Mouse (Mus musculus) layer of hippocampus, postnatal 36 days (tissue): Measurements from ENCODE around the gene Cnr2. TPM values are rescaled to one million over a fixed set of nuclear protein-coding genes. Genes with fewer than 3 reads are reported as not detected.

ENCODE experiments used
- DNase-seq, 2 experiments: peaks; one replicate each; pipeline ENCODE4 v3.0.0; 2022
- total RNA-seq, 2 experiments: library from RNA; stranded (reverse); gene quantifications; 2 replicates each; pipeline ENCODE4 v1.2.3; 2021

The Cnr2 gene
- total RNA-seq, result under 1 TPM in 1 of 2 experiments, not detected in 1; 0.15 TPM

GRCm38 (mm10) chr4:135895071-135895571 is at the start of gene Cnr2:
Gene Cnr2, plus strand, starts transcription at chr4:135895394.
- no peak for DNase-seq

GRCm38 (mm10) chr4:135847581-135847980 is 47.6 kb upstream of the Cnr2 start:
- no peak for DNase-seq

GRCm38 (mm10) chr4:135850411-135851095 is 44.6 kb upstream of the Cnr2 start:
- peak; percentile 72 to 77 for DNase-seq

GRCm38 (mm10) chr4:135851942-135852341 is 43.3 kb upstream of the Cnr2 start:
- no peak for DNase-seq

GRCm38 (mm10) chr4:135853987-135854546 is 41.1 kb upstream of the Cnr2 start:
- peak; percentile 51 to 58 for DNase-seq

- DNase-seq, result no peak
Measured at GRCm38 (mm10) chr4:135854630-135855029, 40.6 kb upstream of the Cnr2 start.

GRCm38 (mm10) chr4:135855080-135855479 is 40.1 kb upstream of the Cnr2 start:
- DNase-seq, result no peak

GRCm38 (mm10) chr4:135855536-135856222 is 39.5 kb upstream of the Cnr2 start, which contains the start of gene Srsf10:
Gene Srsf10, plus strand, starts transcription at chr4:135855747.
- peak; percentile 92 to 94 for DNase-seq

- DNase-seq, result peak; percentile 50 to 55
Measured at GRCm38 (mm10) chr4:135856223-135857091, 38.7 kb upstream of the Cnr2 start.

GRCm38 (mm10) chr4:135857597-135858186 is 37.5 kb upstream of the Cnr2 start:
- no peak for DNase-seq

GRCm38 (mm10) chr4:135868996-135869395 is 26.2 kb upstream of the Cnr2 start:
- DNase-seq, result no peak

GRCm38 (mm10) chr4:135870227-135871023 is 24.8 kb upstream of the Cnr2 start:
- no peak for DNase-seq

- no peak for DNase-seq
Measured at GRCm38 (mm10) chr4:135872015-135872414, 23.2 kb upstream of the Cnr2 start.

- no peak for DNase-seq
Measured at GRCm38 (mm10) chr4:135872589-135873391, 22.4 kb upstream of the Cnr2 start.

GRCm38 (mm10) chr4:135873526-135874202 is 21.5 kb upstream of the Cnr2 start, which contains the start of gene Pnrc2:
Gene Pnrc2, minus strand, starts transcription at chr4:135873850.
- DNase-seq, result peak; percentile 89 to 90

- no peak for DNase-seq
Measured at GRCm38 (mm10) chr4:135874564-135875535, 20.3 kb upstream of the Cnr2 start.

GRCm38 (mm10) chr4:135875546-135875945 is 19.6 kb upstream of the Cnr2 start:
- DNase-seq, result no peak

GRCm38 (mm10) chr4:135875991-135876582 is 19.1 kb upstream of the Cnr2 start:
- DNase-seq, result no peak
